Mouse (Mus musculus): ENCODE measurements around the gene Smim23. TPM values are rescaled to one million over a fixed set of nuclear protein-coding genes. Genes with fewer than 3 reads are reported as not detected.

Smim23 gene
- polyA plus RNA-seq (2015; fragmentation: Nextera tagmentation; extraction: Ambion mirVana) = not detected in 2 replicates

DNA sequence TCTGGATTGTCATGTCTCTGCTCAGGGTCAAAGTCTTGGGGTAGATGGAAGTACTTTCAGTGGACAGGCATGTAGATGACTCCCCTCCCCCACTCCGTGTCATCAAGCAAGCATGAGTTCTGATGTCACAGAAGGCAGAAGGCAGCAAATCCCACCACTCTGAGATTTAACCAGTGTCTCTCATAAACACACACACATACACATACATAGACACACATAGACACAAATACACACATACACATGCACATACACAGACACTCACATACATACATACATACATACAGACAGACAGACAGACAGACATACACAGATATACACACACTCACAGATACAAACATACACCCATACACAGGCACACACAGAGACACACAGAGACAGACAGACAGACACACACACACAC, at the start of gene Smim23:
Smim23 (minus strand) TSS at position 101 of the 400 bp plus-strand sequence.
- no peak within 1 kb of the TSS for H3K4me3 ChIP-seq
- no peaks in the 10 kb centered on the region for H3K9me3 ChIP-seq
- no peaks in the 10 kb centered on the region for H3K4me1 ChIP-seq (replicated peaks)
- no peak within 1 kb of the TSS for H3K27ac ChIP-seq (replicated peaks)
- H3K27me3 ChIP-seq = no peaks in the 10 kb centered on the region
- WGBS = 93% methylated on average over 1 of the region's 1 CpGs
- no peak within 1 kb of the TSS for H3K4me2 ChIP-seq
- no peaks in the 10 kb centered on the region for H3K36me3 ChIP-seq
- H3K9ac ChIP-seq = no peak within 1 kb of the TSS
- ATAC-seq (ENCODE audit: low FRiP score, low read depth) = no peak

DNA sequence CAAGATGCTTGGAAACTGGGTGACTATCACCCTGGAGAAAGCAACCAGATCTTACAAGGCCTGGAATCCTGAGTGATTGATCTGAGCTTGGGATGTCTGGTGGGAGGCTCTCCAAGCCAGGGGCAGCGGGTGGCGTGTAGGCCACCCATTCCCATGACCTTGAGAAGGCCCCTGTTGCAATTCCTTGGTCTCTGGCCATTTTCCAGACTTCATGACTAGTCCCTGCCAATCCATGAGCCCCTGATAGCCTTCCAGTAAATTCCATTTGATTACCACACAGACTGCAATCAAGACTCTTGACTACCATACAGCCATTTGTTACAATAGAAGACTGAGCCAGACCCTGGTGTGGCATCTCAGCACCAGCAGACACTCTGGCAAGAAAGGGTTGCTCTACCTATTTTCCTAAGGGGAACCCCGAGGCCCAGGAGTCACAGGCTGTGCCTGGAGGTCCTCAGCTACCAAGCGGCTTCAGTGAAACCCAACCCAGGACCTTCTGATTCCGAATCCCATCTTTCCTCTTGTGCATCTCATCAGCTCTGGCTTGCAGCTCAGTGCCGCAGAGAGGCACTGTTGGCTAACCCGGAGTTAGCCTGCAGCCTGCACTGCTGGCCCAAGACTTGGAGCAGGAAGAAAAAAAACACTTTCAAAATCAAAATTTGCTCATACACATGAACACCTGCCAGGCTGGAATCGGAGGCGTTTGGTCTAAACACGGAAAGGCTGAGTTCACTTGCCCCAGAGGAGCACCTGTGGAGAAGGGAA, 44.4 kb upstream of the Smim23 start:
- Histone ChIP-seq H3K4me3 (no peak overlapping the region), H3K27ac (replicated peaks) (no peak overlapping the region), H3K9ac (no peak overlapping the region), H3K4me1 (replicated peaks) (no peaks in the 10 kb centered on the region), H3K27me3 (no peaks in the 10 kb centered on the region), H3K9me3 (no peaks in the 10 kb centered on the region), H3K4me2 (no peak overlapping the region), H3K36me3 (no peaks in the 10 kb centered on the region)
- ATAC-seq (ENCODE audit: low FRiP score, low read depth) = no peak
- WGBS = 87% methylated on average over 10 of the region's 10 CpGs

DNA sequence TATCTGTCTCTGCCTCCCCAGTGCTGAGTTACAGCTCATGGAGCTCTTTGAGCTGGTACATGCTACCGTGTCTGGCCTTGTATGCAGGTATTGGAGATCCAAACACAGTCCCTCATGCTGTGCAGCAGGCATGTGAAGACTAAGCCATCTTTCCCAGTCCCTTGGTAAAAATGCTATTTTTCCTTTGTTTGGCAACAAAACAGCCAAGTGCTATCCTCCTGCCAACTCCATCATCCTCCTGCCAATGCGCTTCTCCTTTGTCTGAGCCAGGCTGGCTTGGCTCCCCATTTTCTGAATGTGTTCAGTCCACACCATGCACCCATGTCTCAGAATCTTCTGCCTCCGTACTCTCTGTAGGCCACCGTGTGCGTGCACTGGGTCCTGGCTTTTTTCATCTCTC, 40.2 kb upstream of the Smim23 start:
- Histone ChIP-seq H3K27ac (replicated peaks) (no peak overlapping the region), H3K27me3 (no peaks in the 10 kb centered on the region), H3K4me3 (no peak overlapping the region), H3K4me1 (replicated peaks) (no peaks in the 10 kb centered on the region), H3K9me3 (no peaks in the 10 kb centered on the region), H3K36me3 (no peaks in the 10 kb centered on the region), H3K4me2 (no peak overlapping the region), H3K9ac (no peak overlapping the region)
- 68% methylated on average over 5 of the region's 5 CpGs for WGBS
- ATAC-seq (ENCODE audit: low FRiP score, low read depth) = no peak

DNA sequence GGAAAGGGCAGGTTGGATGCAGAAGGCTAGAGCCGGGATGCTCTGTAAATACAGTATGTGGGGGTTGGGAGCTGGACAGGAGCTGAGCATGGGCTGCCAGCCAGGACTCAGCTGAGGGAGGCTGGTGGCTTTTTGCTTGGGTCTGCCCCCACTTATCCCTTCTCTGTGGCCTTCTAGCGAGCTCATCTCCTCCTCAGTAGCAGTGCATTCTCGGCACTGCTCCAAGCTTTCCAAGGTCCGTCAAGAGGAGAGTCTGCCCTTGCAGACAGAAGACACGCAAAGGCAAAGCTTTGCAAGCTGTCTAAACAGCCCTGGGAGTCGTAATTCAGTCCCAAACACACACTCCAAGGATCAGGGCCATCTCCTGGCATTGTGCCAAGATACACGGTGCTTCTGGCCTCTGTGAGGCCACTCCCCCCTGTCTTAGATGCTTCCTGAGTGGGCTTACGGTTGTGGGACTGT, 33.0 kb upstream of the Smim23 start:
- no peak overlapping the region for H3K27ac ChIP-seq (replicated peaks)

DNA sequence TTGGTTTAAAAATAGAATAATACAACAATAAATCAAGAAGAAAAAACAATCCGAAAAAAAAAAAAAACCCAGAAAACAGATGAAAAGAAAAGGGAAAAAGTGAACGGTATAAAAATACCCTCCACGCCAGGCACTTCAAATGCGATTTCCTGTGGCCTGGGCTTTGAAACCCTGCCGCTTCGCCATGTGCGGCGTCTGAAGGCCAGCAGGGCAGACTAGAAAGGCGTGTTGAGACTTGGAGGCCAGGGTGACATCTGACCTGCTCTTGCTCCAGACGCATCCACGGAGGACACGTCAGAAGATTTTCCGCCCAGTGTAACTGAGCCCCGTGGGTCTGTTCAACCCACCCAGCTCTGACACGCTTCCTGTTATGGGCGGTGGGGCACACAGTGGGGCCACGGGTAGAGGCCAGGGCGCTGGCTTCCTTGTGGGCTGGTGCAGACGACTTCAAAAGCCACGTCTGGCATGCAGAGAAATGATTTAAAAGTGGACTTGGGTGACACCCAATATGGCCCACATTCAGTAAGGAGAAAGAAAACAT, 22.3 kb upstream of the Smim23 start:
- Histone ChIP-seq H3K36me3 (no peaks in the 10 kb centered on the region), H3K9ac (no peak overlapping the region), H3K9me3 (no peaks in the 10 kb centered on the region), H3K27ac (replicated peaks) (no peak overlapping the region), H3K4me2 (no peak overlapping the region), H3K4me3 (no peak overlapping the region), H3K27me3 (no peaks in the 10 kb centered on the region), H3K4me1 (replicated peaks) (no peaks in the 10 kb centered on the region)
- ATAC-seq (ENCODE audit: low FRiP score, low read depth) = no peak
- WGBS = 73% methylated on average over 20 of the region's 20 CpGs

More for the DNA sequence above, 33.0 kb upstream of the Smim23 start:
- 37% methylated on average over 8 of the region's 8 CpGs for WGBS
- Histone ChIP-seq H3K4me3 (no peak overlapping the region), H3K27me3 (no peaks in the 10 kb centered on the region), H3K36me3 (no peaks in the 10 kb centered on the region), H3K9ac (no peak overlapping the region), H3K9me3 (no peaks in the 10 kb centered on the region), H3K4me1 (replicated peaks) (peaks cover 6% of the 10 kb centered on the region), H3K4me2 (no peak overlapping the region)
- ATAC-seq (ENCODE audit: low FRiP score, low read depth) = peak; percentile 63; the same call in 1 of the 2 replicates

DNA sequence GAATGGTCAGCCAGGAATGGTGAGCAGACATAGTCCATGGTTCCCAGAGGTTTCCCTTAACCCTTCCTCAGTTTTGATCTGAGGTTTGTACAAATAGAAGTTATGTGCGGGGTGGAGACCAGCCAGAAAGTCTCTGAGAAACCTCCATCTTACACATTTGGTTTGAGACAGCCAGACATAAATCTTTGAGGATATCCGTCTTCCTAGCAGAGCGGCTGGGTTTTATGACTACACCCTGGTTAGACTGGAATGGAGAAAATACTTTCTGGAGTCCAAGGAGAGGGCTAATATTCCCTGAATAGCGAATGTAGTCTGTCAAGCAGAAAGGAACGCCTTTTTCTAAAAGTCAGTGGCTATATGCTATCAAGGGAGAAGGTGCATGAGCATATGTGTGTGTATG, 16.8 kb upstream of the Smim23 start:
- H3K9me3 ChIP-seq = no peaks in the 10 kb centered on the region
- 90% methylated on average over 5 of the region's 5 CpGs for WGBS
- no peak overlapping the region for H3K27ac ChIP-seq (replicated peaks)
- H3K4me2 ChIP-seq = no peak overlapping the region
- no peak overlapping the region for H3K9ac ChIP-seq
- H3K4me3 ChIP-seq = no peak overlapping the region
- no peaks in the 10 kb centered on the region for H3K36me3 ChIP-seq
- no peak for ATAC-seq (ENCODE audit: low FRiP score, low read depth)
- H3K27me3 ChIP-seq = no peaks in the 10 kb centered on the region
- no peaks in the 10 kb centered on the region for H3K4me1 ChIP-seq (replicated peaks)

DNA sequence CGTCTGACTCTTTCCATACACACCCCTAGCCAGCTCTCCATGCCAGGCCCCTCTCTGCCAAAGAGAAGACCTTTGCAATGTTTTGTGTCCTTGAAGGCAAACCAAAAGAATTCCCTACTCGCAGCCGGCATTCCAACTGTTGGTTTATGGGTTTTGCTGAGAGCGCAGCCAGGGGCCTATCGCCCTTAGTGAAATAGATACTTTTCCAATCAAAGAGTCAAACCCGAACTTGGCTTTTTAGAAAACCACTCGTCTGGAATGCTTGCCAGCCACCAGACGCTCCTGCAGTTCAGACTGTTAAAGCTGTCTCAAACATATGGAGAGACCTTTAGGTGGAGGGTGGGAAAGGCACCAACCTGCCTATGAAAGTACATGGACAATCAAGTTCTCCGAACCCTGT, 15.9 kb upstream of the Smim23 start:
- H3K9ac ChIP-seq = no peak overlapping the region
- H3K27me3 ChIP-seq = no peaks in the 10 kb centered on the region
- no peak overlapping the region for H3K4me3 ChIP-seq
- no peaks in the 10 kb centered on the region for H3K36me3 ChIP-seq
- no peak for ATAC-seq (ENCODE audit: low FRiP score, low read depth)
- no peak overlapping the region for H3K27ac ChIP-seq (replicated peaks)
- H3K9me3 ChIP-seq = no peaks in the 10 kb centered on the region
- 83% methylated on average over 9 of the region's 9 CpGs for WGBS
- no peaks in the 10 kb centered on the region for H3K4me1 ChIP-seq (replicated peaks)
- H3K4me2 ChIP-seq = no peak overlapping the region

DNA sequence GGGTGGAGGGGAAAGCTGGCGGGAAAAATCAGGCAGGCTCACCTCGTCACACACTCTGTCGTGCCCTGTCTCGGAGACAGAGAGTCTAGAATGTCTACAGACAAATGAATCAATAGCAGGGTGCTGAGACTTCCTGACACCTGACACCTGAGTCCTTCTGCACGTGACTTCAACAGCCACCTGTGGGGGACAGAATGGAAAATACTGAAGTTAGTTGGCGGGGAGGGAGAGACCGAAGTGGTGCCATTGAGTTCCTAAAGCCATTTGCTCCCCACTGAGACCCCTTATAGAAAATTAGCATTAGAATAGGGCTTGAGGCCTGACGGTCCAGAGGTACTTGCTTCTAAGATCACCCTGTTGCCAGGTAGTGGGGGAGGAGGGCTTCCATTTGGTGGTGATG, 10.6 kb upstream of the Smim23 start:
- no peak for ATAC-seq (ENCODE audit: low FRiP score, low read depth)
- Histone ChIP-seq H3K27ac (replicated peaks) (no peak overlapping the region), H3K4me2 (no peak overlapping the region), H3K36me3 (no peaks in the 10 kb centered on the region), H3K27me3 (no peaks in the 10 kb centered on the region), H3K9me3 (no peaks in the 10 kb centered on the region), H3K4me3 (no peak overlapping the region), H3K9ac (no peak overlapping the region), H3K4me1 (replicated peaks) (peaks cover 10% of the 10 kb centered on the region; the same call in 1 of the 2 replicates)
- 22% methylated on average over 8 of the region's 8 CpGs for WGBS

DNA sequence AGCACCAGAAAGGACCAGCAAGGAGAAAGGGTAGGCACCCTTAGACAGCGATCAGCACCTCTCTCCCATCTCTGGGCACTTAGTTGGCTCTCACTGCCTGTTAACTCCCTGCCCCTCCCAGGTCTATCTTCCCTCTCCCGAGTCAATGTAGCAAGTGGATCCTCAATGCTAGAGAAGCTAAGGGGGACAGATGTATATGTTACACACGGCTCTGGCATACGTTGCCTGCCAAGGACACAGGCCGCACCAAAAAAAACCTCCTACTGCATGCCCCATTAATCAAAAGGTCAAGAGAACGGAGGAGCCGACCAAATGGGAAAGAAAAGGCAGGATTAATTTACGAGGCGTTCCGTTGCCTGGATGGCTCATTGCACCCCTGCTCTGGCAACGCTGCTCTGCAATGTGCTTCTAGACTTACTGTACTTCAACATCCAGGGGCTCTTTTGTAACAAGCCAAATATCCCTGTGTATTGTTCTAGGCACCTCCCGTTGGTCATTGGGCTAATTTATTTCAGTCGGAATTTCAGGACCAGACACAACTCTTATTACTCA, 10.0 kb upstream of the Smim23 start:
- no peak overlapping the region for H3K9ac ChIP-seq
- H3K27me3 ChIP-seq = no peaks in the 10 kb centered on the region
- no peak overlapping the region for H3K27ac ChIP-seq (replicated peaks)
- no peak overlapping the region for H3K4me2 ChIP-seq
- 25% methylated on average over 13 of the region's 13 CpGs for WGBS
- no peak for ATAC-seq (ENCODE audit: low FRiP score, low read depth)
- peaks cover 10% of the 10 kb centered on the region; the same call in 1 of the 2 replicates for H3K4me1 ChIP-seq (replicated peaks)
- H3K4me3 ChIP-seq = no peak overlapping the region
- H3K9me3 ChIP-seq = no peaks in the 10 kb centered on the region
- no peaks in the 10 kb centered on the region for H3K36me3 ChIP-seq

DNA sequence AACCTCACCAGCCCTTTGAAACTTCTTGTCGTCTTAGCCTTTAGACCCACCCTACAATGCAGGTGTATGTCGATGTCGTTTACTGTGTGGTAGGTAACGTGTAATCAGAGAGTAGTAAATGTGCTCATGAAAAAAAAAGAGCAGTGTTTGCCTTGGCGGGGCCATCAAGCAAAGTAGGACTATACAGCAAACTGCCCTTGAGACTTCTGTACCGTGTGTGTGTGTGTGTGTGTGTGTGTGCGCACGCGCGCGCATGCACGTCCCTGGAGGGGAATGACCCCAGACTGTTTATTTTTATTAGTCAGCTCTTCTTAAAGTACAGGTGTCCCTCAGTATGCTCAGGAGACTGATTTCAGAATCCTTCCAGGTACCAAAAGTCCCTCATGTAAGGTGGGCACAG, 6.8 kb downstream of the Smim23 start:
- no peaks in the 10 kb centered on the region for H3K9me3 ChIP-seq
- no peaks in the 10 kb centered on the region for H3K4me1 ChIP-seq (replicated peaks)
- H3K36me3 ChIP-seq = no peaks in the 10 kb centered on the region
- no peak for ATAC-seq (ENCODE audit: low FRiP score, low read depth)
- no peak overlapping the region for H3K27ac ChIP-seq (replicated peaks)
- no peak overlapping the region for H3K4me2 ChIP-seq
- H3K9ac ChIP-seq = no peak overlapping the region
- no peaks in the 10 kb centered on the region for H3K27me3 ChIP-seq
- WGBS = 95% methylated on average over 12 of the region's 12 CpGs
- no peak overlapping the region for H3K4me3 ChIP-seq

DNA sequence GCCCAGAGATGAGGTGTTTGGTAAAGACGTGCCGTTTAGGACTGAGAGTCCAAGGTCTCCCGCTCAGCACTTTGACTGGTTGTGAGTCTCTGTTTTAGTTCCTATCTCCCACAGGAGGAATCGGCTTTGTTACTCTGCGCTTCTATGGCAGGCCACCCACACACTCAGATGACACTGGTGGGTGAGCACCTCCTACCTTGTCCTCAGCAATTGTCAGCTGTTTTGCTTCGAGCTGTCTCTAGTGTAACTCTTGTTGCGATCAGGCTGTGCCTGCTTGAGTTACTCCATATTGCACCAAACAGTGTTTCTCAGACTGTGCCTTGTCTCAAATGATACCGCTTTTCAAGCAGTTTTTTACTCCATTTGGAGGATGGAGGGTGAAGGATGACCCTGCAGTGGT, 10.1 kb downstream of the Smim23 start:
- Histone ChIP-seq H3K4me2 (no peak overlapping the region), H3K36me3 (no peaks in the 10 kb centered on the region), H3K27ac (replicated peaks) (no peak overlapping the region), H3K9me3 (no peaks in the 10 kb centered on the region), H3K4me3 (no peak overlapping the region), H3K9ac (no peak overlapping the region), H3K4me1 (replicated peaks) (no peaks in the 10 kb centered on the region), H3K27me3 (no peaks in the 10 kb centered on the region)
- no peak for ATAC-seq (ENCODE audit: low FRiP score, low read depth)
- 91% methylated on average over 8 of the region's 8 CpGs for WGBS

DNA sequence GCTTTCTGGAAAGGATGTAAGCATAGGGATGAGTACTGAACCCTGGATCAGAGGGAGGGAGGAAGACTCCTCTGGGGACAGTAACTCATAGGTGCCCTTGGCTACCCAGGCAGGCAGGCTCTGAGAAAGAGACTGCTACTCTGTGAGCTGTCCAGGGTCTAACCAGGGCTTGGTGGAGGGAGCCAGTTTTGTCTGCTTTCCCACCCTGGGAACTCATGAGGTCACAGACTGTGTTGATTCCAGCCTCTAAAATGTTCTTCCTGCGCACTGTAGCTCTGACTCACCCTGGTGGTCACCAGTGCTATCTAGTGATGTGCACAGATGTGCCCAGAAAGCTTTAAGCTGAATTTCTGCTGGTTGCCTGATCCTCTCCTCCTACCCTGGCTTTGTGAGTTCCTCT, 15.3 kb downstream of the Smim23 start:
- H3K4me3 ChIP-seq = no peak overlapping the region
- no peaks in the 10 kb centered on the region for H3K9me3 ChIP-seq
- H3K4me2 ChIP-seq = no peak overlapping the region
- 73% methylated on average over 1 of the region's 1 CpGs for WGBS
- H3K27me3 ChIP-seq = no peaks in the 10 kb centered on the region
- no peak overlapping the region for H3K9ac ChIP-seq
- no peak for ATAC-seq (ENCODE audit: low FRiP score, low read depth)
- H3K4me1 ChIP-seq (replicated peaks) = no peaks in the 10 kb centered on the region
- no peak overlapping the region for H3K27ac ChIP-seq (replicated peaks)
- no peaks in the 10 kb centered on the region for H3K36me3 ChIP-seq

Data from hindbrain, embryonic 15.5 days (tissue).